Mouse (Mus musculus): ENCODE data around the gene Dhx32. TPM values are rescaled to one million over a fixed set of nuclear protein-coding genes. Genes with fewer than 3 reads are reported as not detected.

Gene Dhx32
- polyA plus RNA-seq, 1 experiment from 2014 or later: 38.4 TPM

GRCm38 (mm10) chr7:133744209-133744608, 38.3 kb downstream of the Dhx32 start:
- DNase-seq (ENCODE audit: low spot score): no peak

GRCm38 (mm10) chr7:133743611-133744010, 38.9 kb downstream of the Dhx32 start:
- no peaks in the 10 kb centered on the region for H3K27me3 ChIP-seq (ENCODE audit: control insufficient read depth, insufficient read depth, low read length)
- no peaks in the 10 kb centered on the region for H3K9me3 ChIP-seq (ENCODE audit: control insufficient read depth, low read length)
- no peak overlapping the region for H3K4me3 ChIP-seq (replicated peaks; ENCODE audit: low read length)
- ATAC-seq (ENCODE audit: low FRiP score) (no peak), DNase-seq (ENCODE audit: low spot score) (no peak)
- no peak overlapping the region for H3K27ac ChIP-seq
- no peak overlapping the region for H3K9ac ChIP-seq
- H3K4me2 ChIP-seq (replicated peaks): no peak overlapping the region
- 65% methylated on average over 4 of the region's 4 CpGs for WGBS
- 0 out of 2 replicates have a peak, but pooled peaks cover 2% of the 10 kb centered on the region for H3K4me1 ChIP-seq (replicated peaks; ENCODE audit: control insufficient read depth, insufficient read depth, low read length)
- H3K36me3 ChIP-seq (replicated peaks; ENCODE audit: control insufficient read depth, insufficient read depth): peaks cover 31% of the 10 kb centered on the region

More at GRCm38 (mm10) chr7:133744209-133744608, 38.3 kb downstream of the Dhx32 start:
- 0 out of 2 replicates have a peak, but pooled peaks cover 2% of the 10 kb centered on the region for H3K4me1 ChIP-seq (replicated peaks; ENCODE audit: control insufficient read depth, insufficient read depth, low read length)
- no peaks in the 10 kb centered on the region for H3K27me3 ChIP-seq (ENCODE audit: control insufficient read depth, insufficient read depth, low read length)
- no peak overlapping the region for H3K9ac ChIP-seq
- no peak for ATAC-seq (ENCODE audit: low FRiP score)
- H3K36me3 ChIP-seq (replicated peaks; ENCODE audit: control insufficient read depth, insufficient read depth): peaks cover 31% of the 10 kb centered on the region
- no peak overlapping the region for H3K27ac ChIP-seq
- no peaks in the 10 kb centered on the region for H3K9me3 ChIP-seq (ENCODE audit: control insufficient read depth, low read length)
- no peak overlapping the region for H3K4me2 ChIP-seq (replicated peaks)
- no peak overlapping the region for H3K4me3 ChIP-seq (replicated peaks; ENCODE audit: low read length)
- WGBS: 92% methylated on average over 1 of the region's 1 CpGs

- DNase-seq (ENCODE audit: low spot score): no peak
- WGBS: 89% methylated on average over 12 of the region's 12 CpGs
- no peaks in the 10 kb centered on the region for H3K27me3 ChIP-seq (ENCODE audit: control insufficient read depth, insufficient read depth, low read length)
Observed at GRCm38 (mm10) chr7:133742530-133743325, 39.8 kb downstream of the Dhx32 start.

GRCm38 (mm10) chr7:133740558-133740957, 42.0 kb downstream of the Dhx32 start:
- Histone ChIP-seq H3K36me3 (replicated peaks; ENCODE audit: control insufficient read depth, insufficient read depth) (peaks cover 21% of the 10 kb centered on the region), H3K4me3 (replicated peaks; ENCODE audit: low read length) (no peak overlapping the region), H3K9me3 (ENCODE audit: control insufficient read depth, low read length) (no peaks in the 10 kb centered on the region), H3K4me1 (replicated peaks; ENCODE audit: control insufficient read depth, insufficient read depth, low read length) (0 out of 2 replicates have a peak, but pooled peaks cover 2% of the 10 kb centered on the region), H3K27me3 (ENCODE audit: control insufficient read depth, insufficient read depth, low read length) (no peaks in the 10 kb centered on the region), H3K4me2 (replicated peaks) (no peak overlapping the region), H3K27ac (no peak overlapping the region), H3K9ac (no peak overlapping the region)
- 96% methylated on average over 7 of the region's 7 CpGs for WGBS
- no peak for DNase-seq (ENCODE audit: low spot score)
- no peak for ATAC-seq (ENCODE audit: low FRiP score)

More at GRCm38 (mm10) chr7:133742530-133743325, 39.8 kb downstream of the Dhx32 start:
- no peak overlapping the region for H3K9ac ChIP-seq
- H3K9me3 ChIP-seq (ENCODE audit: control insufficient read depth, low read length): no peaks in the 10 kb centered on the region
- no peak for ATAC-seq (ENCODE audit: low FRiP score)
- H3K4me1 ChIP-seq (replicated peaks; ENCODE audit: control insufficient read depth, insufficient read depth, low read length): 0 out of 2 replicates have a peak, but pooled peaks cover 2% of the 10 kb centered on the region
- H3K4me3 ChIP-seq (replicated peaks; ENCODE audit: low read length): no peak overlapping the region
- H3K36me3 ChIP-seq (replicated peaks; ENCODE audit: control insufficient read depth, insufficient read depth): peaks cover 24% of the 10 kb centered on the region
- H3K4me2 ChIP-seq (replicated peaks): no peak overlapping the region
- H3K27ac ChIP-seq: no peak overlapping the region

GRCm38 (mm10) chr7:133731971-133732645, 50.4 kb downstream of the Dhx32 start:
- Histone ChIP-seq H3K4me1 (replicated peaks; ENCODE audit: control insufficient read depth, insufficient read depth, low read length) (no peaks in the 10 kb centered on the region), H3K9ac (no peak overlapping the region), H3K36me3 (replicated peaks; ENCODE audit: control insufficient read depth, insufficient read depth) (peaks cover 26% of the 10 kb centered on the region), H3K27me3 (ENCODE audit: control insufficient read depth, insufficient read depth, low read length) (no peaks in the 10 kb centered on the region), H3K4me3 (replicated peaks; ENCODE audit: low read length) (no peak overlapping the region), H3K4me2 (replicated peaks) (no peak overlapping the region), H3K27ac (no peak overlapping the region), H3K9me3 (ENCODE audit: control insufficient read depth, low read length) (no peaks in the 10 kb centered on the region)
- WGBS: 75% methylated on average over 4 of the region's 4 CpGs
- ATAC-seq (ENCODE audit: low FRiP score) (no peak; the same call in 1 of the 2 replicates), DNase-seq (ENCODE audit: low spot score) (no peak)

- Histone ChIP-seq H3K36me3 (replicated peaks; ENCODE audit: control insufficient read depth, insufficient read depth) (peaks cover 24% of the 10 kb centered on the region; the same call in 1 of the 2 replicates), H3K27ac (no peak overlapping the region), H3K4me2 (replicated peaks) (no peak overlapping the region), H3K4me3 (replicated peaks; ENCODE audit: low read length) (no peak overlapping the region), H3K9me3 (ENCODE audit: control insufficient read depth, low read length) (no peaks in the 10 kb centered on the region), H3K9ac (no peak overlapping the region), H3K4me1 (replicated peaks; ENCODE audit: control insufficient read depth, insufficient read depth, low read length) (no peaks in the 10 kb centered on the region), H3K27me3 (ENCODE audit: control insufficient read depth, insufficient read depth, low read length) (no peaks in the 10 kb centered on the region)
- 84% methylated on average over 11 of the region's 11 CpGs for WGBS
- no peak for ATAC-seq (ENCODE audit: low FRiP score)
- no peak for DNase-seq (ENCODE audit: low spot score)
Observed at GRCm38 (mm10) chr7:133730324-133731191, 52.0 kb downstream of the Dhx32 start.

GRCm38 (mm10) chr7:133729351-133729750, 53.2 kb downstream of the Dhx32 start:
- Histone ChIP-seq H3K4me1 (replicated peaks; ENCODE audit: control insufficient read depth, insufficient read depth, low read length) (no peaks in the 10 kb centered on the region), H3K9ac (no peak overlapping the region), H3K36me3 (replicated peaks; ENCODE audit: control insufficient read depth, insufficient read depth) (peaks cover 28% of the 10 kb centered on the region), H3K4me2 (replicated peaks) (no peak overlapping the region), H3K27ac (no peak overlapping the region), H3K9me3 (ENCODE audit: control insufficient read depth, low read length) (no peaks in the 10 kb centered on the region), H3K27me3 (ENCODE audit: control insufficient read depth, insufficient read depth, low read length) (no peaks in the 10 kb centered on the region), H3K4me3 (replicated peaks; ENCODE audit: low read length) (no peak overlapping the region)
- 75% methylated on average over 5 of the region's 5 CpGs for WGBS
- ATAC-seq (ENCODE audit: low FRiP score) (no peak), DNase-seq (ENCODE audit: low spot score) (no peak)

GRCm38 (mm10) chr7:133727027-133727426, 55.5 kb downstream of the Dhx32 start:
- Histone ChIP-seq H3K9ac (no peak overlapping the region), H3K4me3 (replicated peaks; ENCODE audit: low read length) (no peak overlapping the region), H3K9me3 (ENCODE audit: control insufficient read depth, low read length) (no peaks in the 10 kb centered on the region), H3K27me3 (ENCODE audit: control insufficient read depth, insufficient read depth, low read length) (no peaks in the 10 kb centered on the region), H3K36me3 (replicated peaks; ENCODE audit: control insufficient read depth, insufficient read depth) (peaks cover 38% of the 10 kb centered on the region), H3K4me1 (replicated peaks; ENCODE audit: control insufficient read depth, insufficient read depth, low read length) (no peaks in the 10 kb centered on the region), H3K4me2 (replicated peaks) (no peak overlapping the region), H3K27ac (no peak overlapping the region)
- DNase-seq (ENCODE audit: low spot score): no peak
- ATAC-seq (ENCODE audit: low FRiP score): no peak
- WGBS: 91% methylated on average over 6 of the region's 6 CpGs

- H3K4me1 ChIP-seq (replicated peaks; ENCODE audit: control insufficient read depth, insufficient read depth, low read length): no peaks in the 10 kb centered on the region
- no peaks in the 10 kb centered on the region for H3K9me3 ChIP-seq (ENCODE audit: control insufficient read depth, low read length)
- WGBS: 89% methylated on average over 10 of the region's 10 CpGs
- DNase-seq (ENCODE audit: low spot score) (no peak), ATAC-seq (ENCODE audit: low FRiP score) (no peak)
- peaks cover 51% of the 10 kb centered on the region for H3K36me3 ChIP-seq (replicated peaks; ENCODE audit: control insufficient read depth, insufficient read depth)
- no peak overlapping the region for H3K4me3 ChIP-seq (replicated peaks; ENCODE audit: low read length)
- H3K9ac ChIP-seq: no peak overlapping the region
- H3K27me3 ChIP-seq (ENCODE audit: control insufficient read depth, insufficient read depth, low read length): no peaks in the 10 kb centered on the region
- no peak overlapping the region for H3K27ac ChIP-seq
- no peak overlapping the region for H3K4me2 ChIP-seq (replicated peaks)
Observed at GRCm38 (mm10) chr7:133725571-133725970, 57.0 kb downstream of the Dhx32 start.

Data from hindbrain, embryonic 14.5 days (tissue).